Mouse (Mus musculus) adrenal gland, postnatal 36 days (tissue): Measurements from ENCODE around the gene Ttc33. TPM values are rescaled to one million over a fixed set of nuclear protein-coding genes. Genes with fewer than 3 reads are reported as not detected.

ENCODE experiments used
- DNase-seq, 2 experiments: peaks; one replicate each; pipeline ENCODE4 v3.0.0; 2021; ENCODE audit warnings: mixed read lengths in 1 of 2
- total RNA-seq, 2 experiments: library from RNA; stranded (reverse); gene quantifications; 2 replicates each; pipeline ENCODE4 v1.2.3; 2021

Ttc33 gene
- total RNA-seq, 2 experiments from 2014 or later = 53.0 to 67.1 TPM

- peak; percentile 10 to 15 for DNase-seq
These were observed 56.2 kb downstream of the Ttc33 start for GRCm38 (mm10) chr15:5241304-5242201.

- peak; percentile 19 to 27 for DNase-seq
These were observed 57.1 kb downstream of the Ttc33 start for GRCm38 (mm10) chr15:5242241-5243035.

GRCm38 (mm10) chr15:5243036-5243958 is 58.0 kb downstream of the Ttc33 start:
- peak in 1 of 2 experiments; percentile 19 for DNase-seq

- peak; percentile 92 to 94 for DNase-seq
These were observed 58.9 kb downstream of the Ttc33 start, which contains the start of gene Ptger4 for GRCm38 (mm10) chr15:5243959-5244905. TSS of gene Ptger4 (minus strand) at chr15:5244187.

DNA sequence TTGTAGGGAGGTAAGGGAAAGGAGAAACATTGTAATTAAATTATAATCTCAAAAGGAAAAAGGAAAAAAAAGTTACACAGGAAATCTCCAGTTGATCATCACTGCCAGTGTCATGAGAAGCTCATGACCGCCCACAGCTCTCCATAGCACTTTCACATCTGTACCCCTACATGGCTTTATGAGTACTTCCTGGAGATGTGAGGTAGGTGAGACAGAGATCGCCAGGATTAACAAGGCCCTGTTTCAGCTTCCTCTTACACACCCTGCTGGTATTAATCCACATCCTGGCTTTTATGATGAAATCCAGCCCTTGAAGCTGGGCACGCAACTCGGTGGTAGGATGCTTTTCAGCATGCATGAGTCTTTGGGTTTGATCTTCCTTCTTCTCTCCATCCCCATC is 64.9 kb downstream of the Ttc33 start:
- DNase-seq = no peak

DNA sequence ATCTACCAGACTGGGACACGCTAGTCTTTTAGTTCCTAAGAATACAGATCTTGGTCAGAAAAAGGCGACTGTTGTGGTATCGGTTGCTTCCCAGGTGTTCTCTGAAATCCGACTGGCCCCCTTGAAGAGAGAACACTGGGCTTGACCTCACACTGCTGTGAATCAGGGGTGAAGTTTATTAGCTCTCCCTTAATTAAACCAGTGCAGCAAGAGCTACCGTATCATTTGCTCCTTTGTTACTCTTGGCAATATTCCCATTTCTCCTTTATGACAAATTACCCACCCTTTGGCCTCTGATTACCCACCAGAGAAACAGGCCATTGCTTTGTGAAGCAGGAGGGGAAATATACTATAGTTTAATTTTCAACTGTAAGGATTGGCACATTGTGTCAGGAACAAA is 74.9 kb downstream of the Ttc33 start:
- no peak for DNase-seq

GRCm38 (mm10) chr15:5261004-5261403 is 75.7 kb downstream of the Ttc33 start:
- no peak for DNase-seq

GRCm38 (mm10) chr15:5262095-5262667 is 76.9 kb downstream of the Ttc33 start:
- DNase-seq = no peak

DNA sequence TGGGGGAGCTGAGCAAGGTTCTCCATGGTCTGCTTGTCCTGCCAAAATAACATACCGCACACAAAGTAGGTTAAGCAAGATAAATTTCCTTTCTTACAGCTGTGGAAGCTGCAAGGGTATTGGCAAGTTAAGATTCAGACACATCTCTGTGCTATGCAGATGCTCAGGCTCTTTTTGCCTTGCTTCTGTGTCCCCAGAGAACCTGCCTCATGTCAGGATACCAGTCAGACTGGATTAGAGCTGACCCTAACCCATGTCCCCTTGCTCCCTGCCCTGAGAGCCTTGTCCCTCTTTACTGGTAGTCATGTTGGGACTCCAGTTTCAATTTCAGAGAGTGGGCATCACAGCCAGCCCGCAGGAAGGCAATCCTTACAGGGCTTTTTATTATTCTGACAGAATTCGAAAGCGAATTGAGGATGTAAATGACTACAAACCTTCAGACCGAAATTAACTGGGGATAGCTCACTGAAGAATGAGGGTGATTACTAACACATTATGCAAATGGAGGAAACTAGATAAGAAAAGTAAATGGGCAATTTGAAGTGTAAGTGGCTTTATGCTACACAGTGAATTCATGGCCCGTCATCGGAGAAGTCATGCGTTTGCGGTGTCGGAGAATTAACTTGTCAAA is 77.7 kb downstream of the Ttc33 start:
- DNase-seq = no peak

GRCm38 (mm10) chr15:5266095-5266494 is 80.8 kb downstream of the Ttc33 start:
- DNase-seq = no peak

Other genes with a start within 250 kb of the Ttc33 start
- gene C7, start 121.8 kb upstream of the Ttc33 start, total RNA-seq = 10 to 100 TPM; 10.8 to 22.5 TPM
- gene Card6, start 77.0 kb upstream of the Ttc33 start, total RNA-seq = 1 to 10 TPM; 6.5 to 7.4 TPM
- 100 to 1,000 TPM; 399 to 467 TPM for gene Rpl37, start 68.9 kb upstream of the Ttc33 start, total RNA-seq
- gene Prkaa1, start 41.7 kb upstream of the Ttc33 start, total RNA-seq = 10 to 100 TPM; 35.1 to 39.9 TPM
- gene Ptger4, start 58.7 kb downstream of the Ttc33 start, total RNA-seq = 1 to 10 TPM; 1.0 to 1.2 TPM